Mouse (Mus musculus): ENCODE results near the gene Katnbl1. TPM values are rescaled to one million over a fixed set of nuclear protein-coding genes. Genes with fewer than 3 reads are reported as not detected.

The Katnbl1 gene
- polyA plus RNA-seq (2012; rRNA removed): 0.57 and 0.58 TPM in 2 replicates

DNA sequence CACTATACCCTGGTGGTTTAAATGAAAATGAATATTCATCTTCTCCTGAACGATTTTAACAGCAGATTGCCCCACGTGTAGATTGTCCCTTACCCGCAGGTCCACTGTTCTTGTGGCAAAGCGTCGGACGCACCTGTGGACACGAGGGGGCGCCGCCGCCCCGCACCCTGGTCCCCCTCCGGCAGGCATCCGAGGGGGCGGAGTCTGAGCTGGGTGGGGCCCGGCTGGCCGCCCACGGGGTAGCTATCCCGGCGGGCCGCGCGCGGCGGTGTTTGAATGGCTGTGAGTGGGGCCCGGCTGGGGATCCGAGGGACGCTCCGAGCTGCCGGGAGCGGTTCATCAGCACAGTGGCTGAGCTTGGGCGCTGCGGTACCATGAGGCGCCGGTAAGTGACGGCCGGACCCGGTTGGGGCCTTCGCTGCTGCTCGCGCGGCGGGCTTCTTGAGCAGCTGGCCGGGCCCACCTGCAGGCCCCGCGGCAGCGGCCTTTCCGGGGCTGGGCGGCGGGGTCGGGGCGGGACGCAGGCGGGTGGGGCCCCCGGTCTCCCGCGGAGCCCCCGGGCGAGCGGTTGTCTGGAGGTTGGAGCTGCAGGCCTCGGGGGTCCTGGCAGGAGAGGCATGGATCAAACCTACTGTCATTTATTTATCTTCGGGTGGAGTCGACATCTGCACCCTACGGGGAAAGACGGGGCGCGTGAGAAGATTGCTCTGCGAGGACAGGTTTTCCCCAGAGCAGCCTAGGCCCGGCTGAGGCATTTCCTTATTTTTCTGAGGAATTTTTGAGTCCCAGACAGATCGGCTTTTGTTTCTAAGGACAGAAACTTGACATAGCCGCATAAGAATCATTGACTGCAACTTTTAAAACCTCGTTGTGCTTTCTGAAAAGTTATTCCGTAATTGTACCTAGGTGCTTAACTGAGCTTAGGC lies at the start of gene Katnbl1:
TSS of gene Katnbl1 (plus strand) at position 239 of the 926 bp plus-strand sequence.
- TF ChIP-seq POLR2A (IDR thresholded peaks at IDR 0.05; ENCODE audit: low read depth, low read length) (peak; percentile 42), CTCF (IDR thresholded peaks at IDR 0.05; ENCODE audit: extremely low read depth, insufficient read depth, insufficient read length, insufficient replicate concordance) (peak; percentile 98)
- under 1% methylated on average over 72 of the region's 72 CpGs for WGBS
- H3K36me3 ChIP-seq (ENCODE audit: control insufficient read depth, insufficient read depth, low read length): no peaks in the 10 kb centered on the region
- H3K27me3 ChIP-seq (ENCODE audit: control insufficient read depth, insufficient read depth, low read length): no peaks in the 10 kb centered on the region
- H3K4me3 ChIP-seq (ENCODE audit: extremely low read depth, insufficient read depth, insufficient read length): peak within 1 kb of the TSS; percentile 97
- peak; percentile 83 to 95 for DNase-seq (ENCODE audit: low read depth in 1 of 2, low spot score in 2 of 2)
- no peak within 1 kb of the TSS; the same call in 1 of the 2 replicates for H3K27ac ChIP-seq (ENCODE audit: insufficient read depth, low read length)
- H3K4me1 ChIP-seq (ENCODE audit: control insufficient read depth, insufficient read depth, insufficient read length): peaks cover 3% of the 10 kb centered on the region; the same call in 1 of the 2 replicates

DNA sequence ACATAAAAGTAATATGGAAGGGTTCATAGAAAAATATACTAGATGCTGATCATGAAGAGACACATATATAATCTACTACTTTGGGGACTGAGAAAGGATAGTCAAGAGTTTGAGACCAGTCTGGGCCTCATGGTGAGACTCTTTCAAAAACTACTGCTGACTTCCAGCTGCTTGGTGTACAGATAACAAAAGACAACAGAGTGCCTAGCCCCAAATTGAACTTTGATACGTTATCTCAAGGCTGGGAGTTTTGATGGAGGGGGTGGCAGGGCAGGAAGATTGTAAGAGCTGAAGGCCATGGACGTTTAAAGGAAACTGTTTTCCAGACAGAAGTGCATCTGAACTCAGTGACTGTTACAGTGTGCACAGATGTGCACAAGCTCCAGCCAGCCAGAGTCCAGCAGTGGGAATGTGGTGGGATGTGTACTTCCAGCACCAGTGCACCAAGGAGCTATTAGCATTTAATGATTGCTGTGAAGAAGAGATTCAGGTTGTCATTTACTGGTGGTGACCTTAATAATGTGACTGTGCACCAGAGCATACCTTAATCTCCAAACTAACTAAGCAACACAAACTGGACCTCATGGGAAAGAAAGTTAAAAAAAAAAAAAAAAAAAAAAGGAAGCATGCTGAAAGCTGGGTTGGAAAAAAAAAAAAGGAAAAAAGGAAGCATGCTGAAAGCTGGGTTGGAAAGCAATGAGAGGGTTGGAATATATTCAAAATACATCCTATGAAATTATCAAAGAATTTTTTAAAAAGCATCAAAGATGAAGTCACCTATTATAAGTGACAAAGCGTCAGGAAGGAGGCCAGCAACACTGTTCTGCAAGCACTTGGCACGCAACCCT lies 46.7 kb upstream of the Katnbl1 start:
- Histone ChIP-seq H3K4me1 (ENCODE audit: control insufficient read depth, insufficient read depth, insufficient read length) (no peaks in the 10 kb centered on the region), H3K27ac (ENCODE audit: insufficient read depth, low read length) (no peak overlapping the region), H3K27me3 (ENCODE audit: control insufficient read depth, insufficient read depth, low read length) (no peaks in the 10 kb centered on the region), H3K36me3 (ENCODE audit: control insufficient read depth, insufficient read depth, low read length) (peaks cover 20% of the 10 kb centered on the region), H3K4me3 (ENCODE audit: extremely low read depth, insufficient read depth, insufficient read length) (no peak overlapping the region)
- DNase-seq (ENCODE audit: low read depth in 1 of 2, low spot score in 2 of 2): no peak
- 84% methylated on average over 4 of the region's 4 CpGs for WGBS
- no peak for TF ChIP-seq CTCF (IDR thresholded peaks at IDR 0.05; ENCODE audit: extremely low read depth, insufficient read depth, insufficient read length, insufficient replicate concordance)
- no peak for TF ChIP-seq POLR2A (IDR thresholded peaks at IDR 0.05; ENCODE audit: low read depth, low read length)

DNA sequence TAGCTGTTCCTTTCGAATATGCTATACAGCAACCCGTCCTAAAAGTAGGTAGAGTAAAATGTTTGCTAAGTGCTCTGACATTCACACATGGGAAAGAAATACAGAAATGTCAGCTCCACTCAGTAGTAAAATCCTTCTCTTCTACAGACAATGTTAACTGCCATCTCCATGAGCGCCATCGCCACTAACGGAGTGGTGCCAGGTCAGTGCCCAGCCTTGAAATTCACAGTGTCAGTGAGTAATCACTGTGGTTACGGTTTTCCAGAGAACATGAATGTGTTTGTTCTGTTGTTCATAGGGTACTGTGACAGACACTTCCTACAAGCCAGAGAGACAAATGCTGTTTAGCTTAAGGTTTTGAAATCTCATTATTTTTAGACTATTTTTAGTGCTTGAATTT lies 41.8 kb upstream of the Katnbl1 start:
- Histone ChIP-seq H3K27me3 (ENCODE audit: control insufficient read depth, insufficient read depth, low read length) (no peaks in the 10 kb centered on the region), H3K4me3 (ENCODE audit: extremely low read depth, insufficient read depth, insufficient read length) (no peak overlapping the region), H3K36me3 (ENCODE audit: control insufficient read depth, insufficient read depth, low read length) (peaks cover 42% of the 10 kb centered on the region), H3K27ac (ENCODE audit: insufficient read depth, low read length) (no peak overlapping the region), H3K4me1 (ENCODE audit: control insufficient read depth, insufficient read depth, insufficient read length) (no peaks in the 10 kb centered on the region)
- 94% methylated on average over 6 of the region's 6 CpGs for WGBS
- DNase-seq (ENCODE audit: low read depth in 1 of 2, low spot score in 2 of 2): no peak
- no peak for TF ChIP-seq POLR2A (IDR thresholded peaks at IDR 0.05; ENCODE audit: low read depth, low read length)
- TF ChIP-seq CTCF (IDR thresholded peaks at IDR 0.05; ENCODE audit: extremely low read depth, insufficient read depth, insufficient read length, insufficient replicate concordance): no peak

DNA sequence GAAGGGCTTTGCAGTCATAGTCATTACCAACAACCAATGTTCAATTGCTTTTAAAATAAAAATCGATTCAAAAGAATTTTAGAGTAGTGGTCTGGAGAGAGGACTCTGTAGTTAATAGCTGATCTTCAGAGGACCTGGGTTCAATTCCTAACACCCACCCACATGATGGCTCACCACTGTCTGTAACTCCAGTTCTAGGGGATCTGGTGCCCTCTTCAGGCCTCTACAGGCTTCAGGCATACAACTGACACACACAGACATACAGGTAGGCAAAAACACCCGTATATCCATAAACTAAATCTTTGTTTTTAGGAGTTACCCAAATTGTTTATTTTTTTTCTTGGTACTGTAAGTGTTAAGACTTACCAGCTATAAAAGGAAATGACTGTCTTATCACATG lies 39.3 kb upstream of the Katnbl1 start:
- TF ChIP-seq POLR2A (IDR thresholded peaks at IDR 0.05; ENCODE audit: low read depth, low read length) (no peak), CTCF (IDR thresholded peaks at IDR 0.05; ENCODE audit: extremely low read depth, insufficient read depth, insufficient read length, insufficient replicate concordance) (peak; percentile 23; the same call in 1 of the 2 replicates)
- 93% methylated on average over 2 of the region's 2 CpGs for WGBS
- peaks cover 42% of the 10 kb centered on the region for H3K36me3 ChIP-seq (ENCODE audit: control insufficient read depth, insufficient read depth, low read length)
- no peak overlapping the region for H3K4me3 ChIP-seq (ENCODE audit: extremely low read depth, insufficient read depth, insufficient read length)
- DNase-seq (ENCODE audit: low read depth in 1 of 2, low spot score in 2 of 2): peak in 1 of 2 experiments; percentile 18
- H3K27me3 ChIP-seq (ENCODE audit: control insufficient read depth, insufficient read depth, low read length): no peaks in the 10 kb centered on the region
- no peaks in the 10 kb centered on the region for H3K4me1 ChIP-seq (ENCODE audit: control insufficient read depth, insufficient read depth, insufficient read length)
- H3K27ac ChIP-seq (ENCODE audit: insufficient read depth, low read length): no peak overlapping the region

DNA sequence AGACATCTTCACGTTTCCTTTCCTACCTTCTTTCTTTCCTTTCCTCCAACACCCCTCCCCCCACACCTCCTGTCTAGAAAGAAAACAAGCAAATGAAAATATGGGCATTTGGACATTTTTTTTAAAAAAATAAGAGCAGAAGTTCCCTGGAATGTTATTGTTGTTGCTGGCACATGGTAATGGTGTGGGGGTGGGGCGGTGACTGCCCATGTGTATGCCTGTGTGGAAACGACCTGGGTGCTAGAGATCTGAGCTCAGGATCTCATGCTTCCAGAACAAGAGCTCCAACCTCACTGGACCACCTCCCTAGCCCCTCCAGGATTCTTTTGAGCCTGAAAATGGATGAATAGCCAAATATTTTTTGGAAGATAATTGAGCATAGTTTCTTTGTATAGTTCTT lies 37.9 kb upstream of the Katnbl1 start:
- no peaks in the 10 kb centered on the region for H3K27me3 ChIP-seq (ENCODE audit: control insufficient read depth, insufficient read depth, low read length)
- no peak for DNase-seq (ENCODE audit: low read depth in 1 of 2, low spot score in 2 of 2)
- no peak for TF ChIP-seq POLR2A (IDR thresholded peaks at IDR 0.05; ENCODE audit: low read depth, low read length)
- no peak for TF ChIP-seq CTCF (IDR thresholded peaks at IDR 0.05; ENCODE audit: extremely low read depth, insufficient read depth, insufficient read length, insufficient replicate concordance)
- no peak overlapping the region for H3K4me3 ChIP-seq (ENCODE audit: extremely low read depth, insufficient read depth, insufficient read length)
- H3K36me3 ChIP-seq (ENCODE audit: control insufficient read depth, insufficient read depth, low read length): peaks cover 43% of the 10 kb centered on the region
- WGBS: 87% methylated on average over 3 of the region's 3 CpGs
- no peak overlapping the region for H3K27ac ChIP-seq (ENCODE audit: insufficient read depth, low read length)
- no peaks in the 10 kb centered on the region for H3K4me1 ChIP-seq (ENCODE audit: control insufficient read depth, insufficient read depth, insufficient read length)

DNA sequence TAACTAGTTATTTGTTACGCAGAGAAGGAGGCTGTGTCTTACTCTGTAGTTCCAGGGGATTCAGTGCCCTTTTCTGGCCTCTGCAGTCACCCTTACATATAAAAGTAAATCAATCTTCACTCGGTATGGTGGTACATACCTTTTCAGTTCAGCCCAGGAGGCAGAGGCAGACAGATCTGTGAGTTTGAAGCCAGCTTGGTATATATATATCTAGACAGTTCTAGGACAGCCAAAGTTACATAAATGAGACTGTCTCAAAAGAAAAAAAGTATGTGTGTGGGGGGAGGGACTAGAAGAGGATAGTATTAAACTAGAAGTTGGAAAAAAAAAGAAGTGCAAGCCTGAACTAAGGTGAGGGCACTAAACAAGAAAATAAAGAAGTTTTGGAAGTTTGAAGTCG lies 30.8 kb upstream of the Katnbl1 start:
- no peak overlapping the region for H3K27ac ChIP-seq (ENCODE audit: insufficient read depth, low read length)
- no peaks in the 10 kb centered on the region for H3K4me1 ChIP-seq (ENCODE audit: control insufficient read depth, insufficient read depth, insufficient read length)
- no peak overlapping the region for H3K4me3 ChIP-seq (ENCODE audit: extremely low read depth, insufficient read depth, insufficient read length)
- TF ChIP-seq POLR2A (IDR thresholded peaks at IDR 0.05; ENCODE audit: low read depth, low read length) (no peak), CTCF (IDR thresholded peaks at IDR 0.05; ENCODE audit: extremely low read depth, insufficient read depth, insufficient read length, insufficient replicate concordance) (no peak)
- H3K36me3 ChIP-seq (ENCODE audit: control insufficient read depth, insufficient read depth, low read length): peaks cover 40% of the 10 kb centered on the region
- DNase-seq (ENCODE audit: low read depth in 1 of 2, low spot score in 2 of 2): no peak
- H3K27me3 ChIP-seq (ENCODE audit: control insufficient read depth, insufficient read depth, low read length): no peaks in the 10 kb centered on the region
- 91% methylated on average over 3 of the region's 3 CpGs for WGBS

Measured in spleen, adult 2 months (tissue).